Mouse (Mus musculus): Measurements from ENCODE around the gene Slitrk1. TPM values are rescaled to one million over a fixed set of nuclear protein-coding genes. Genes with fewer than 3 reads are reported as not detected.

Gene Slitrk1
- polyA plus RNA-seq, 1 experiment from 2014 or later = 9.0 TPM

GRCm38 (mm10) chr14:108909336-108909953, 4.5 kb downstream of the Slitrk1 start:
- Histone ChIP-seq H3K9ac (ENCODE audit: low read length) (no peak overlapping the region), H3K9me3 (ENCODE audit: control insufficient read depth, low read length) (no peaks in the 10 kb centered on the region), H3K4me1 (ENCODE audit: control insufficient read depth, insufficient read depth, low read length) (0 out of 2 replicates have a peak, but pooled peaks cover 2% of the 10 kb centered on the region), H3K27me3 (ENCODE audit: control insufficient read depth, insufficient read depth, low read length) (peaks cover 8% of the 10 kb centered on the region), H3K4me2 (ENCODE audit: low read depth) (peak overlapping the region; percentile 22), H3K4me3 (ENCODE audit: low read depth, low read length) (0 out of 2 replicates have a peak overlapping the region, but pooled peaks have one; percentile 8), H3K27ac (ENCODE audit: low read depth, low read length) (no peak overlapping the region), H3K36me3 (ENCODE audit: control insufficient read depth, insufficient read depth, low read length) (no peaks in the 10 kb centered on the region)
- ATAC-seq (ENCODE audit: insufficient read depth, low FRiP score, low TSS enrichment) (peak; percentile 7; the same call in 1 of the 2 replicates), DNase-seq (ENCODE audit: low spot score) (peak; percentile 25)
- WGBS = 10% methylated on average over 6 of the region's 6 CpGs

DNA sequence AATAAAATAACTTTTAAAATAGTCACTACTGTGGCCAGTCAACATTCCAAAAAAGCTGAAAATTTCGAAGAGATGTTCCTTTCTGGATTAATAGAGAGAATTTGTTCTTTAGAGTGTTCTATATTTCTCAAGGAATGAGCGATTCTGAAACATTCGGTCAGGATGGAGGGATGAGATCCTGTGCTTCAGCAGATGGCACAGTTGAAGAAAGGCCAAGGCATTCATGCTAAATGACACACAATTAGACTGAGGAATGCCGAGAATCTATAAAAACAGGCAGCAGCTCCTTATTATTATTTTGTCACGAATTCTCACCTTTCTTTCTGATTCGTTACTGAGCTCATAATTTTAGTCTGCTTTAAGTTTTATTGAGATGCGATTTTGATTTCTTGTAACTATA, 15.4 kb downstream of the Slitrk1 start:
- WGBS = 83% methylated on average over 7 of the region's 7 CpGs
- no peak overlapping the region for H3K4me2 ChIP-seq (ENCODE audit: low read depth)
- H3K9ac ChIP-seq (ENCODE audit: low read length) = no peak overlapping the region
- no peak overlapping the region for H3K4me3 ChIP-seq (ENCODE audit: low read depth, low read length)
- no peak for ATAC-seq (ENCODE audit: insufficient read depth, low FRiP score, low TSS enrichment)
- no peaks in the 10 kb centered on the region for H3K4me1 ChIP-seq (ENCODE audit: control insufficient read depth, insufficient read depth, low read length)
- no peak for DNase-seq (ENCODE audit: low spot score)
- no peak overlapping the region for H3K27ac ChIP-seq (ENCODE audit: low read depth, low read length)
- H3K36me3 ChIP-seq (ENCODE audit: control insufficient read depth, insufficient read depth, low read length) = no peaks in the 10 kb centered on the region
- H3K27me3 ChIP-seq (ENCODE audit: control insufficient read depth, insufficient read depth, low read length) = no peaks in the 10 kb centered on the region
- no peaks in the 10 kb centered on the region for H3K9me3 ChIP-seq (ENCODE audit: control insufficient read depth, low read length)

- Histone ChIP-seq H3K27ac (ENCODE audit: low read depth, low read length) (no peak overlapping the region), H3K4me2 (ENCODE audit: low read depth) (no peak overlapping the region), H3K27me3 (ENCODE audit: control insufficient read depth, insufficient read depth, low read length) (no peaks in the 10 kb centered on the region), H3K36me3 (ENCODE audit: control insufficient read depth, insufficient read depth, low read length) (no peaks in the 10 kb centered on the region), H3K4me1 (ENCODE audit: control insufficient read depth, insufficient read depth, low read length) (no peaks in the 10 kb centered on the region), H3K9me3 (ENCODE audit: control insufficient read depth, low read length) (no peaks in the 10 kb centered on the region), H3K9ac (ENCODE audit: low read length) (no peak overlapping the region), H3K4me3 (ENCODE audit: low read depth, low read length) (no peak overlapping the region)
- no peak for ATAC-seq (ENCODE audit: insufficient read depth, low FRiP score, low TSS enrichment)
- no peak for DNase-seq (ENCODE audit: low spot score)
- 58% methylated on average over 2 of the region's 2 CpGs for WGBS
Measured at GRCm38 (mm10) chr14:108895456-108895855, 18.5 kb downstream of the Slitrk1 start.

- no peaks in the 10 kb centered on the region for H3K4me1 ChIP-seq (ENCODE audit: control insufficient read depth, insufficient read depth, low read length)
- H3K9ac ChIP-seq (ENCODE audit: low read length) = no peak overlapping the region
- H3K4me2 ChIP-seq (ENCODE audit: low read depth) = no peak overlapping the region
- no peaks in the 10 kb centered on the region for H3K9me3 ChIP-seq (ENCODE audit: control insufficient read depth, low read length)
- no peak overlapping the region for H3K27ac ChIP-seq (ENCODE audit: low read depth, low read length)
- H3K27me3 ChIP-seq (ENCODE audit: control insufficient read depth, insufficient read depth, low read length) = no peaks in the 10 kb centered on the region
- H3K4me3 ChIP-seq (ENCODE audit: low read depth, low read length) = no peak overlapping the region
- DNase-seq (ENCODE audit: low spot score) = no peak
- no peak for ATAC-seq (ENCODE audit: insufficient read depth, low FRiP score, low TSS enrichment)
- H3K36me3 ChIP-seq (ENCODE audit: control insufficient read depth, insufficient read depth, low read length) = no peaks in the 10 kb centered on the region
Measured at GRCm38 (mm10) chr14:108867816-108868215, 46.1 kb downstream of the Slitrk1 start.

- DNase-seq (ENCODE audit: low spot score) (no peak), ATAC-seq (ENCODE audit: insufficient read depth, low FRiP score, low TSS enrichment) (no peak)
- no peaks in the 10 kb centered on the region for H3K36me3 ChIP-seq (ENCODE audit: control insufficient read depth, insufficient read depth, low read length)
- no peak overlapping the region for H3K4me2 ChIP-seq (ENCODE audit: low read depth)
- no peaks in the 10 kb centered on the region for H3K27me3 ChIP-seq (ENCODE audit: control insufficient read depth, insufficient read depth, low read length)
- H3K4me1 ChIP-seq (ENCODE audit: control insufficient read depth, insufficient read depth, low read length) = no peaks in the 10 kb centered on the region
- H3K9me3 ChIP-seq (ENCODE audit: control insufficient read depth, low read length) = no peaks in the 10 kb centered on the region
- no peak overlapping the region for H3K4me3 ChIP-seq (ENCODE audit: low read depth, low read length)
- no peak overlapping the region for H3K9ac ChIP-seq (ENCODE audit: low read length)
- no peak overlapping the region for H3K27ac ChIP-seq (ENCODE audit: low read depth, low read length)
Measured at GRCm38 (mm10) chr14:108864631-108865030, 49.3 kb downstream of the Slitrk1 start.

- Histone ChIP-seq H3K27me3 (ENCODE audit: control insufficient read depth, insufficient read depth, low read length) (no peaks in the 10 kb centered on the region), H3K4me1 (ENCODE audit: control insufficient read depth, insufficient read depth, low read length) (no peaks in the 10 kb centered on the region), H3K9ac (ENCODE audit: low read length) (no peak overlapping the region), H3K36me3 (ENCODE audit: control insufficient read depth, insufficient read depth, low read length) (no peaks in the 10 kb centered on the region), H3K4me3 (ENCODE audit: low read depth, low read length) (no peak overlapping the region), H3K4me2 (ENCODE audit: low read depth) (no peak overlapping the region), H3K9me3 (ENCODE audit: control insufficient read depth, low read length) (no peaks in the 10 kb centered on the region), H3K27ac (ENCODE audit: low read depth, low read length) (no peak overlapping the region)
- 75% methylated on average over 1 of the region's 1 CpGs for WGBS
- DNase-seq (ENCODE audit: low spot score) (no peak), ATAC-seq (ENCODE audit: insufficient read depth, low FRiP score, low TSS enrichment) (no peak)
Measured at GRCm38 (mm10) chr14:108859310-108859709, 54.6 kb downstream of the Slitrk1 start.

Measured in neural tube, embryonic 11.5 days (tissue).